Mouse (Mus musculus) B cell, adult (primary cell): ENCODE data around the gene Ppp4r1. TPM values are rescaled to one million over a fixed set of nuclear protein-coding genes. Genes with fewer than 3 reads are reported as not detected.

ENCODE experiments used
- total RNA-seq: library from RNA; stranded (reverse); gene quantifications from 4 replicates; pipeline ENCODE4 v1.2.4, GENCODE M21; 2023; ENCODE audit not compliant: inconsistent age

The Ppp4r1 gene
- total RNA-seq: 75.5 to 92.1 TPM (median 88.9 TPM) in 4 replicates

GRCm38 (mm10) chr17:65782551-65783141 is at the start of gene Ppp4r1:
Ppp4r1 (plus strand) TSS chr17:65782573.

GRCm38 (mm10) chr17:65771951-65772934 is 10.1 kb upstream of the Ppp4r1 start, which contains the start of gene Rab31:
Rab31 (minus strand) TSS chr17:65772752.

GRCm38 (mm10) chr17:65885697-65886529 is 103.5 kb downstream of the Ppp4r1 start, which contains the start of gene Ralbp1:
Ralbp1 (minus strand) TSS chr17:65885798.

Other genes with a start within 250 kb of the Ppp4r1 start
- not detected in 4 replicates for gene Tmem232, start 241.8 kb upstream of the Ppp4r1 start, total RNA-seq
- gene Vapa, start 169.0 kb upstream of the Ppp4r1 start, total RNA-seq: 70.0 to 81.8 TPM (median 80.9 TPM) in 4 replicates
- 0.27 to 0.71 TPM (median 0.29 TPM) in 3 of 4 replicates, not detected in the other for gene Txndc2, start 140.4 kb upstream of the Ppp4r1 start, total RNA-seq
- 16.7 to 18.9 TPM (median 17.9 TPM) in 4 replicates for gene Rab31, start 9.8 kb upstream of the Ppp4r1 start, total RNA-seq
- gene Ralbp1, start 103.2 kb downstream of the Ppp4r1 start, total RNA-seq: 39.6 to 50.1 TPM (median 47.0 TPM) in 4 replicates
- gene Twsg1, start 168.7 kb downstream of the Ppp4r1 start, total RNA-seq: 21.7 to 31.9 TPM (median 29.1 TPM) in 4 replicates